Mouse (Mus musculus) stomach, postnatal 0 days (tissue): ENCODE results near the gene E2f8. TPM values are rescaled to one million over a fixed set of nuclear protein-coding genes. Genes with fewer than 3 reads are reported as not detected.

Experiments
- ATAC-seq: fragments of 200-750 bp; cut with Nextera tagmentation; 2 replicates; pipeline ENCODE4 v1.8.0; 2017; ENCODE audit not compliant: low FRiP score, low TSS enrichment
- DNase-seq: peaks from one replicate; pipeline ENCODE4 v3.0.0-alpha.2; 2016; ENCODE audit warnings: low spot score
- H3K27ac ChIP-seq: fragments of 300-500 bp; sonication (generic); replicated peaks from 2 replicates; pipeline ENCODE4 v1.5.1; 2014; ENCODE audit warnings: mild to moderate bottlenecking, control low read depth
- H3K27me3 ChIP-seq: fragments of 300-500 bp; sonication (generic); 2 replicates; pipeline ENCODE4 v1.6.1; 2014; ENCODE audit warnings: low read length; ENCODE audit not compliant: control insufficient read depth, insufficient read depth
- H3K36me3 ChIP-seq: fragments of 300-500 bp; sonication (generic); 2 replicates; pipeline ENCODE4 v1.6.1; 2014; ENCODE audit warnings: low read length, mixed read lengths; ENCODE audit not compliant: control insufficient read depth, insufficient read depth
- H3K4me1 ChIP-seq: fragments of 300-500 bp; sonication (generic); replicated peaks from 2 replicates; pipeline ENCODE4 v1.6.1; 2014; ENCODE audit warnings: antibody characterized with exemption; ENCODE audit not compliant: control insufficient read depth, insufficient read depth
- H3K4me2 ChIP-seq: fragments of 300-500 bp; sonication (generic); replicated peaks from 2 replicates; pipeline ENCODE4 v1.6.1; 2014; ENCODE audit warnings: low read depth, mild to moderate bottlenecking, control low read depth, moderate library complexity
- H3K4me3 ChIP-seq: fragments of 300-500 bp; sonication (generic); 2 replicates; pipeline ENCODE4 v1.5.1; 2014; ENCODE audit warnings: low read depth, low read length, control low read depth
- H3K9ac ChIP-seq: fragments of 300-500 bp; sonication (generic); 2 replicates; pipeline ENCODE4 v1.6.1; 2014; ENCODE audit warnings: mild to moderate bottlenecking, low read length, control low read depth, mixed read lengths
- H3K9me3 ChIP-seq: fragments of 300-500 bp; sonication (generic); 2 replicates; pipeline ENCODE4 v1.6.1; 2016; ENCODE audit warnings: low read length; ENCODE audit not compliant: control insufficient read depth
- CTCF ChIP-seq: IDR thresholded peaks from 2 replicates; pipeline ENCODE4 v1.5.1; 2016; ENCODE audit warnings: antibody characterized with exemption, low read depth, mild to moderate bottlenecking, moderate library complexity
- EP300 ChIP-seq: optimal IDR thresholded peaks from 2 replicates; pipeline ENCODE3; 2016; ENCODE audit warnings: antibody characterized with exemption
- WGBS: fragments of 180-500 bp; shearing (Covaris S2); extraction: QIAGEN DNeasy Blood & Tissue Kit; methylation state at CpG from one replicate; pipeline ENCODE4 v1.1.7; 2014; 5-methylcytosine and 5-hydroxymethylcytosine counted together
- polyA plus RNA-seq: library from polyadenylated mRNA; unstranded; fragments of >200 nt; fragmentation: Nextera tagmentation; extraction: Ambion mirVana; gene quantifications from 2 replicates; pipeline ENCODE4 v1.2.1, GENCODE M21; 2015

Gene E2f8
- polyA plus RNA-seq, 1 experiment from 2014 or later: 4.5 TPM

- 72% methylated on average over 4 of the region's 4 CpGs for WGBS
- no peak for ATAC-seq
- Histone ChIP-seq H3K36me3 (no peaks in the 10 kb centered on the region), H3K4me2 (no peak overlapping the region), H3K9me3 (no peaks in the 10 kb centered on the region), H3K27ac (no peak overlapping the region), H3K4me3 (no peak overlapping the region), H3K9ac (no peak overlapping the region), H3K27me3 (no peaks in the 10 kb centered on the region), H3K4me1 (no peaks in the 10 kb centered on the region)
- TF ChIP-seq CTCF (no peak), EP300 (no peak)
- DNase-seq: no peak
Observed at GRCm38 (mm10) chr7:48896051-48896450, 14.7 kb upstream of the E2f8 start.

DNA sequence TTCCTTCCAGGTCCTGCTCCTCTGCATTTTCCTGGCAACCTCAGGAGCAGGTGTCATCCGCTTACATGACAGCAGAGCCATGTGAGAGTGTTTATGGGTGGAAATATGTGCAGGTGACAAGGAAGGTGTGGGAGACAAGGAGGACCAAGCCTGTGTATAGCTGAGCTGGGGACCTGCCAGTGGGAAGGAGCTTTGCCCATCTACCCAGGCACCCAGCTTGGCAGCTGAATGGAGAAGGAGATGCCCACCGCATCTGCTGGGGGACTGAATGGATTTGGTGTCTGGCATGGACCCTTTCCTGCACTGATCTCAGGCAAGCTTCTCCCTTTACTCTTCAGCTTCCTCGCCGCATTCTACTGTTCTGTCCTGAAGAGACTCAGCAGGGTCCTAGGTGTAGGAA lies 14.1 kb upstream of the E2f8 start:
- no peak for DNase-seq
- 93% methylated on average over 4 of the region's 4 CpGs for WGBS

GRCm38 (mm10) chr7:48894763-48895162 lies 13.4 kb upstream of the E2f8 start:
- H3K27me3 ChIP-seq: no peaks in the 10 kb centered on the region
- no peak overlapping the region for H3K27ac ChIP-seq
- no peaks in the 10 kb centered on the region for H3K4me1 ChIP-seq
- ATAC-seq: no peak
- WGBS: 56% methylated on average over 6 of the region's 6 CpGs
- H3K4me2 ChIP-seq: no peak overlapping the region
- TF ChIP-seq CTCF (no peak), EP300 (no peak)
- H3K4me3 ChIP-seq: no peak overlapping the region
- no peak overlapping the region for H3K9ac ChIP-seq
- no peak for DNase-seq
- H3K36me3 ChIP-seq: no peaks in the 10 kb centered on the region
- no peaks in the 10 kb centered on the region for H3K9me3 ChIP-seq

More for the DNA sequence above, 14.1 kb upstream of the E2f8 start:
- no peak overlapping the region for H3K9ac ChIP-seq
- H3K9me3 ChIP-seq: no peaks in the 10 kb centered on the region
- no peaks in the 10 kb centered on the region for H3K27me3 ChIP-seq
- no peak for TF ChIP-seq EP300
- no peak for TF ChIP-seq CTCF
- H3K27ac ChIP-seq: no peak overlapping the region
- no peak overlapping the region for H3K4me2 ChIP-seq
- no peak overlapping the region for H3K4me3 ChIP-seq
- no peaks in the 10 kb centered on the region for H3K4me1 ChIP-seq
- ATAC-seq: no peak
- H3K36me3 ChIP-seq: no peaks in the 10 kb centered on the region

- no peaks in the 10 kb centered on the region for H3K36me3 ChIP-seq
- H3K4me1 ChIP-seq: no peaks in the 10 kb centered on the region
- no peak overlapping the region for H3K4me3 ChIP-seq
- peak; percentile 68; the same call in 1 of the 2 replicates for ATAC-seq
- TF ChIP-seq CTCF (peak; percentile 90), EP300 (no peak)
- no peak overlapping the region for H3K9ac ChIP-seq
- H3K27me3 ChIP-seq: no peaks in the 10 kb centered on the region
- peak; percentile 70 for DNase-seq
- H3K4me2 ChIP-seq: no peak overlapping the region
- no peak overlapping the region for H3K27ac ChIP-seq
- WGBS: 1% methylated on average over 6 of the region's 6 CpGs
- no peaks in the 10 kb centered on the region for H3K9me3 ChIP-seq
Observed at GRCm38 (mm10) chr7:48894152-48894551, 12.8 kb upstream of the E2f8 start.

DNA sequence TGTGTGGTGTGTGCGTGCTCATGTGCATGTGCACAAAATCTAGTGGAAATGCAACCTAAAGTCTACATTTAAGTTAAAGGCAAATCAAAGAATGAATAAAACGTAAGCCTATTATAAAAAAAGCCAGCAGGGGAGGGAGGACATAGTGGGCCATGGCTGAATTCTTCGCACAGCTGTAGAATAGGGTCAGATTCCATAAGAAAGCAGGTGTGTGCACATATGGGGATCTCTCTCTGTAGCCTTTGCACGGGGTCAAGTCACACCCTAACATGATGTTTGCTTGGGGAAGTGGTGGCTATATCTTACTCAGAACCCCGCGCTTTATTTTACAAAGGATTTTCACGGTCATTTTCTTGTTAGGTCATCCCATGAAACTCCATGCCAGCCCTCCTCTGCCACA lies 11.7 kb upstream of the E2f8 start:
- Histone ChIP-seq H3K27me3 (no peaks in the 10 kb centered on the region), H3K27ac (no peak overlapping the region), H3K9ac (no peak overlapping the region), H3K4me3 (no peak overlapping the region), H3K4me1 (no peaks in the 10 kb centered on the region), H3K4me2 (no peak overlapping the region), H3K36me3 (no peaks in the 10 kb centered on the region), H3K9me3 (no peaks in the 10 kb centered on the region)
- DNase-seq (no peak), ATAC-seq (no peak)
- TF ChIP-seq CTCF (no peak), EP300 (no peak)
- 68% methylated on average over 7 of the region's 7 CpGs for WGBS

GRCm38 (mm10) chr7:48891029-48891428 lies 9.6 kb upstream of the E2f8 start:
- ATAC-seq (no peak), DNase-seq (no peak)
- no peaks in the 10 kb centered on the region for H3K4me1 ChIP-seq
- 85% methylated on average over 5 of the region's 5 CpGs for WGBS
- H3K9ac ChIP-seq: no peak overlapping the region
- no peaks in the 10 kb centered on the region for H3K36me3 ChIP-seq
- H3K27me3 ChIP-seq: no peaks in the 10 kb centered on the region
- no peak overlapping the region for H3K27ac ChIP-seq
- TF ChIP-seq EP300: no peak
- no peak for TF ChIP-seq CTCF
- H3K9me3 ChIP-seq: no peaks in the 10 kb centered on the region
- H3K4me3 ChIP-seq: no peak overlapping the region
- no peak overlapping the region for H3K4me2 ChIP-seq
